Mouse (Mus musculus) right cerebral cortex, postnatal 36 days (tissue): Measurements from ENCODE around the gene Scn1b.

Experiments used
- DNase-seq, 2 experiments: peaks; one replicate each; pipeline ENCODE4 v3.0.0; 2022; ENCODE audit warnings: low spot score in 2 of 2, mixed read lengths in 1 of 2

Scn1b gene

DNA sequence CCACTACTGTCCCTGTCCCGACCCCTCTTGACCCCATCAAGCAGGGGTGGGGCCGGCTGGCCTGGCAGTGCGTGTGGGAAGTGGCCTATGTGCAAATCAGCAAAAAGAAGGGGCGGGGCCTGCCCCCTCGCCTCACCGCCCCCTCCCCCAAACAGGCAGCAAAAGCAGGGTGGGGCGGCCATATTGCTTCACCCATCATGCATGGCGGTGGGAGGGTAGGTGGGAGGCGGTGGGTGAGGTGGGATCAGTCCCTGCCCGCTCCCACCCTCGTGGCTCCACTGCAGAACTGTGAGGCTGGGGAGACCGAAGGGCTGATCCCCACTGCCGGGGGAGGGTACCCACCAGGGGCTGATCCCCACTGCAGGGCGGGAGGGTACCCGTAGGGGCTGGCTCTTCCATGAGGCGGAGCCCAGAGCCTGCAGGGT is 10.1 kb downstream of the Scn1b start:
- DNase-seq = no peak

DNA sequence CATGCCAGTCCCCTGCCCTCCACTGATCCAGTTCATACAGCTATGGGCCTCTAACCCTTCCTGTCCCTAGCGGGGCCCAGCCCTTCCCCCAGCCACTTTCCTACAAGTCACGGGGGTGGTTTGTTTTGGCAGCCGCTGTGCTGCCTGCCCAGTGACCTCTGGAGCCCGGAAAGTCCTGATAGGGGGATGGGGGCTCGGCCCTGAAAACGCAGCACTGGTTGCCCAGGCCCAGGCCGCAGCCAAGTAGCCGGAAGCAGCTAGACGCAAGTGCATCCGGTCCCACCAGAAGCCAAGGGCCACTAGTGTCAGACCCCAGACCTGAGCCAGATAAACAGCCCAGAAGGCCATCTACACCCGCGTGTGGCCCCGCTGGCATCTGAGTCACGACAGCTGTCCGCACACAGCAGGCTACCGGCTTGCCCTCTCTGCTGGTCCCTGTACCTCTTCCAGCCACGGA is 11.2 kb downstream of the Scn1b start:
- no peak for DNase-seq

DNA sequence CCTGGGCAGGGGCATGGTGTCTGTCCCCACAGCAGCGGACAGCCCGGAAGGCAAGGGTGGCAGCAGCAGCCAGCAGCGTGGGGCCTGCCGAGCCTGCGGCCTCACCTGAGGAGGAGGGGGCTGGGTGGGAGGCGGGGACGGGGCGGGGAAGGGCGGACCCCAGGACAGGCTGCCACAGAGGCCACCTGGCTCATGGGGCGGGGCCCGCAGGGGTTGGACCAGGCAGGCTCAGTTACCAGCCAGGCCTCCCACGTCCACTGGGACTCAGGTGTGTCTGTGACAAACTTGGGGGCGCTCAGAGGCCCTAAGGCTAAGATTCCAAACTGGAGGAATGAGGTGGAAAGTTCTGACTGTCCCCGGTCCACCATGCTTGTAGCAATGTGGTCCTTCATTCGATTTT is 11.6 kb downstream of the Scn1b start, which contains the start of gene Hpn:
TSS of gene Hpn (minus strand) at position 109 of the 400 bp plus-strand sequence.
- no peak for DNase-seq

DNA sequence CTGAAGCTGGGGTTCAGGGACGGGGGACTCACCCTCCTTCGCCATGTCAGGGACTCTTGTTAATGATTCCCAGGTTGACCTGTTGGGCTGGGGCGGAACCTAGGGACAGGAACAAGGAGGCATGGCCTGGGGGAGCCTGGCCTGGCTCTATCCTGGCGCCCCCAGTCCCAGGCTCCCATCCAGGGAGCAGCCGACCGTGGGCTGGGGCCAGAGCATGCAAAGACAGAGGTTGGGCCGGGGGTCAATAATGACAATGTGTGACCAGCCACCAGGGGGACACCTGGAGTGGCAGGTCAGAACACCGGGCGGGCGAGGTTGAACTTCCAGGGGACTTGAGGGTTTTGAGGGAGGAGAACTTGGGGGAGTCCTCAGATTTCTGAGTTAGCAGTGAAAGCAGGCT is 12.2 kb downstream of the Scn1b start:
- no peak for DNase-seq

DNA sequence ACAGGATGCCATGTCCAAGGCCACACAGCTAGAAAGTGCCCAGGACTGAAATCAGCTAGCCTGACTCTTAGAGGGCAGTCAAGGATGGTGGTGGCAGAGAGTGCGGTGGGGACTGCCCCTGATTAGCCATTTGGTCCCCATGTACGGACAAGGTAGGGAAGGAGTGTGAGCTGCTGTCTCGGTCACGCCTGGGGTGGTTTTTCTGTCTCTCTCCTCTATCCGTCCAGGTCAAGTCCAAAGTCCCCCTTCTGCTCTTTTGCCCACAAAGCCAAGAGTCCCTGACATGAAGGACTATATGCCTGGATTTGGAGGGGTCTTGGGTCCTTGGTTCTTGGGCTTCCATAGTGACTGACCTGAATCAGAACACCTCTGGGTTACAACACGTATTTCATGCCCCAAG is 13.0 kb downstream of the Scn1b start:
- DNase-seq = no peak

DNA sequence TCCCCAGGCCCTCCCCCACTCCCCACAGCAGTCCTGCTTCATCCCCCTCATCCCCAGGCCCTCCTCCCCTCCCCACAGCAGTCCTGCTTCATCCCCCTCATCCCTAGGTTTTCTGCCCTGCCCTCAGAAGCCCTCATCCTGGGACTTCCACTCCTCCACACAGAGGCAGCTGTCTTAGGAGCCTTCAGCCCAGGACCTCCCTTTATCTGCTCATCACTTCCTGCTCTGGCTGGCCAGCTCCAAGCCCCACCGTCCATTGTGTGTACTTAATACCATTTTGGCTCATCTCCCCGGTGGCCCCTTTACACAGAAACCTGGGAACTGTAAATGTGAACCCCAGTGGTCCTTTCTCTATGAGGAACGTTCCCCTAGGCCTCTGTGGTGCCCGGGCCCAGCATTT is 14.8 kb downstream of the Scn1b start:
- DNase-seq = no peak

DNA sequence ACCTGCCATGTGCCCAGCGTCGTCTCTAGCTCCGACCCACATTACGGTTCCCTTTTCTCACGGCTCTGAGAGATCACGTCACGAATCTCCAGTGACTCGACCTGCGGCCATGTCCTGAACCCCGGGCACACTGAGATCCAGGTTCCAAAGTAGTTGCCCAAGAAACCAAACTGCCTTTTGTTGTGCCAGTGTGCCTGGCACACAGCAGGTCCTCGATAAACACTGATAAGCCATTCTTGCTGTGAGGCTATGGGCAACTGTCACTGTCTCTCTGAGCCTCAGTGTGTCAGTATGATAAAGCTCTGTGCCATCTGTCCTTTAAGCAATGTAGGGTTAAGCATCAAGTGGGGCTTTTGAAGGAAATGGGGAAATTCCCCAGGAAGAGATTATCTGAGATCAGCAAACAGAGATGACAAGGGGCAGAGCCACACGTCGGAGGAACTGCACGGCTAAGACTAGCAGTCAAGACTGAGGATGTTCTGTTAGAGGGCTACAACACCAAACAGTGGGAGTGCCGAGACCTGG is 15.9 kb downstream of the Scn1b start:
- DNase-seq = no peak

DNA sequence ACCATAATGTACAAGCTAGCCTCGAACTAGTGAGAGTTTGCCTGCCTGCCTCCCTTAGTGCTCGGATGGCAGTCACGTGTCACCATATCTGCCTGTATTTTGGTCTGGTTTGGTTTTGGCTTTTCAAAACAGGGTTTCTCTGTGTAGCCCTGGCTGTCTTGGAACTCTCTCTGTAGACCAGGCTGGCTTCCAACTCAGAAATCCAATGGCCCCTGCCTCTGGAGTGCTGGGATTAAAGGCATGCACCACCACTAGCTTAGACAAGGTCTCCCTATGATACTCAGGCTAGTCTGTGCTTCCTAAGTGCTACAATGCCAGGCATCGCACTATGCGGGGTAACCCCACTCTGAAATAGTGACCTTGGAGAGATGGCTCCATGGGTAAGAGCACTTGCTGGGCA is 17.0 kb downstream of the Scn1b start:
- DNase-seq = no peak

DNA sequence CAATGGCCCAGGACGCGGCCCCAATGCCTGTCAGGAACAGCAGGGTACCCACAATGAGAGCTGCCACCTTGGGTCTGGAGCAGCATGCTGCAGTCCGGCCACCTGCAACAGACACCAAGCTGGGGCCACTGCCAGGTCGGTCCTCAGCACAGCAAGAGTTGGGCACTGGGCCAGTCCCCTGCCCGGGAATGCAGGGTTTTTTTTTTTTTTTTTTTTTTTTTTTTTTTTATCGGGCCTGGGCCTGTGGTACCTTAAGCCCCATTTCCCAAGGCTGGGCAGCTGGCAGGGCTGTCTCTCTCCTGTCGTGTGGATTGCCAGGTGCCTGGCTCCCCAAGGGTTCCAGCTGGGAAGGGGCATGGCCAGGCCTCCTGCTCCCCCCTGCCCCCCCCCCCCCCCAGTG is 17.7 kb downstream of the Scn1b start:
- no peak for DNase-seq

DNA sequence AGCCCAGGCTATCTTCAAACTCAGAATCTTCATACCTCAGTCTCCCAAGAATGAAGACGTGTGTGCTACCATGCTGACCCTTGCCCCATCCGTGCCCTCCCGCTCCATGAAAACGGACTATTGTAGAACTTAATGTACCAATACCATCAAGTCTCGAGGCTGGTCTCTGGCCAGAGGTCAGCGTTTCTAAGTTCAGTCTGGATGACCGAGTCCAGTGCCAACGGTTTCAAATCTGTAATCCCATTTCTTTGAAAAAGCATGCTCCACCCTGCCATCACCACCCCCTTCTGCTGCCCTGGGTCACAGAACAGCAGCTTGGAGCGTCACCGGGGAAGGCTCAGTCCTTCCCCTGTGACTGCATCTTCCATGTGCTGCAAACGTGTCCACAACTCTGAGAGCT is 19.0 kb downstream of the Scn1b start:
- no peak for DNase-seq

DNA sequence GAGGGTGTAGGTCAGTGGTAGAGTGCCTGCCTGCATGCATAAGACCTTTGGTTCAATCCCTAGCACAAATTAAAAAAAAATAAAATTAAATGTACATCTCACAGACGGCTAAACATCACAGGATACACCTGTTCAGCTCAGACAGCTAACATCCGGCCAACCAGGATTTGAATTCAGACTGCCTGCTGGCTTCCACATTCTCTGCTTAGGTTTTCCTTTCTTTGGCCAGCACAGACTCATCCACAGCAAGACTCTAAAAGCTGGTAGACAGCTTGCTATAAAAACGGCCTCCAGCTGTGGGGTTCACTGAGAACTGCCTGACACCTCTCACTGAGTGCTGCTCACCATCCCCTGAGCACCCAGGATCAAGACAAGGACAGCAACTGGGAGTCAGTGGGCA is 20.6 kb downstream of the Scn1b start:
- DNase-seq = no peak

DNA sequence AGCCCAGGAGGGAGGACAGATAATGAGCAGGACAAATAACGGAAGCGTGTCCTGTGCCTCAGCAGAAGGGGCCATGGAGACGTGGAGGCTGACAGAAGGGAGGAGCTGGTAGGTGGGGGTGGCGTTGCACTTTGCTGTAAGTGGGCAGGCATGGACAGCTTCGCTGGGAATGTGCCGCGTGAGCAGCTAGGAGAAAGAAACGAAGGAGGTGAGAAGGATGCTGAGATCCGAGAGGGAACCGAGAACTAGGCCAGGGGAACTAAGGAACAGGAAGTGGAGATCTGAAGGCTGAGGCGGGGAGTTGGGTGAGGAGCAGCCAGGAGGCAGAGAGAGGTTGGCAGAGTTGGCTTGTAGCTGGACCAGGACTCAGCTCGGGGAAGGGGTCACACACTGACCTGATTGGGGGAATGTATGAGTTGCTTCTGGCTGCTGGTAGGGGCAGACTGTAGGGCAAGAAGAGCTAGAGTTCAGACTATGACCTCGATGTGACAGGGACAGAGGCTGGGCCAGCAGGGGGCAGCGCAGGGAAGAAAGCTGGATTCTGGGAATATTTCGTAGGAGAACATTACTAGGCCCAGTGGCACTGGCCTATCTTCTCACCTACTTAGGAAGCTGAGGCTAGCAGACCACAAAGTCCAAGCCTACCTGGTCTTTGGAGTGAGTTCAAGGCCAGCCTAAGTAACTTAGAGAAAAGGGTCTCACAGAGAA is 21.6 kb downstream of the Scn1b start:
- peak in 1 of 2 experiments; percentile 80 for DNase-seq

DNA sequence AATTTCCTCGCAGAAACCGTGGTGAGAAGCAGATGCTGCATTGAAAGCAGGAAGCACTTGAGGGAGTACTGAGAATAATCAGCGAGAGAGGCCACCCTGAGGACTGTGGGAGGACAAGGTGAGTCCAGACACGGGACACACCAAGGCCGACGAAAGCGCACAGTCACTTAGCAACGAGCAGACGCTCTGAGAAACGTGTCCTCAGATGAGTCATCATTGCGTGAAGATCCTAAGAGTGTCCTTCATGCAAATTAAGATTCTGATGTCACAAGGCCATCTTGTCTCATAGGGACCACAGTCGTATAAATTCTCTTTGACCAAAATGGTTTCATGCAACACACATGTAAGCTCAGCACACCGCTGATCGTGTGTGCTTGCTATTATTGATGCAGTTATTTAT is 26.0 kb downstream of the Scn1b start:
- DNase-seq = no peak

DNA sequence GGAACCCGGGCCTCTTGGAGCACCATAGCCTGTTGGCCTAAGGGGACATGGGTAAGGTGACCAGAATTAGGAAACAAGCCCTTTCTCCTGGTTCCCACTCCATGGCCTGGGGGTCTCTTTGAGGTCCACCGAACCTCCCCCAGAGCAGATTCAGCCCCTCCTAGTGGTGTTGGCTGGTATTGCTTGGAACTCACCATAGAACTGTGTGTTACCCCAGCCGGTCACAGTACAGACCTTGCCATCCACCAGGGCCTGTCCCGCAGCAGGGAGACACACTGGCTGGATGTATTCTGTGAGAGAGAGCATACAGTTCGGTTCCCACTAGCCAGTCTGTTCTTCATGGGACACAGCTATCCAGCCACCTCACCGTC is 27.2 kb downstream of the Scn1b start:
- no peak for DNase-seq

DNA sequence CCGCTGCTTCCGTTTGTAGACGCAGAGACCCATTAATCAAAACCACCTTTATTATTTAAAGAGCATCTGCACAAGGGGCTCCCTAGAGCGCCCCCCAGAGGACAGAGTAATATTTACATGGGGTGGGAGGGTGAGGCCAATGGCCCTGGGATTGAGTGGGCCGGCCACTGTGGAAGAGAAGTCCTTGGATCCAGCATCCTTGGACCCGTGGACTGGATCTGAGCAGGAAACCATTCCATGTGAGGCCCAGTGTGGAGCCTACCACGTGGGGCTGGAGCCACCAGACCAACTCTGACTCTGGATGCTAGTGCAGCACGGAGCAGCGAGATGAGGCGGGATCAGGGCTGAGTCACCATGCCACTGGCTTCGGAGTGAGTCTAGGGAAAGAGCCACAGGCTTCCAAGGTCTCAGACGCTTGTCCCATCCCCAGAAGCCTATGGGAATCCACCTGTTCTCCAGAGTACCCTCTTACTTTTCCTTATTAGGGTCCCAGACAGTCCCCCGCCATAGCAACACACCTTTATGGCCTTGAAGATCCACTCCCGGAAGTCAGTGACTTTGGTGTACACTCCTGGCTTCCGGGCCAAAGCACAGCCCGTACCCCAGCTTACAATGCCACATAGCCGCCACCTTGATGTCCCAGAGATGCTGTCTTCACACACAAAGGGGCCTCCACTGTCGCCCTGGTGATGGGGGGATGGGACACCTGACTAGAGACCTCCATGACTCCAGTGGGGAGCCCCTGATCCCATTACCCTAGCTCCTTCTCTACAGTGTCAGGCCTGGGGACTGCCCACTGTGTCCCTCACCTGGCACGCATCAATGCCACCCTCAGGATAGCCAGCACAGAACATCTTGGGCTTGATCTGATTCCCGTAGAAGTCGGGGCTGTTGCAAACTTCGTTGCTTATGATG is 27.8 kb downstream of the Scn1b start:
- no peak for DNase-seq

DNA sequence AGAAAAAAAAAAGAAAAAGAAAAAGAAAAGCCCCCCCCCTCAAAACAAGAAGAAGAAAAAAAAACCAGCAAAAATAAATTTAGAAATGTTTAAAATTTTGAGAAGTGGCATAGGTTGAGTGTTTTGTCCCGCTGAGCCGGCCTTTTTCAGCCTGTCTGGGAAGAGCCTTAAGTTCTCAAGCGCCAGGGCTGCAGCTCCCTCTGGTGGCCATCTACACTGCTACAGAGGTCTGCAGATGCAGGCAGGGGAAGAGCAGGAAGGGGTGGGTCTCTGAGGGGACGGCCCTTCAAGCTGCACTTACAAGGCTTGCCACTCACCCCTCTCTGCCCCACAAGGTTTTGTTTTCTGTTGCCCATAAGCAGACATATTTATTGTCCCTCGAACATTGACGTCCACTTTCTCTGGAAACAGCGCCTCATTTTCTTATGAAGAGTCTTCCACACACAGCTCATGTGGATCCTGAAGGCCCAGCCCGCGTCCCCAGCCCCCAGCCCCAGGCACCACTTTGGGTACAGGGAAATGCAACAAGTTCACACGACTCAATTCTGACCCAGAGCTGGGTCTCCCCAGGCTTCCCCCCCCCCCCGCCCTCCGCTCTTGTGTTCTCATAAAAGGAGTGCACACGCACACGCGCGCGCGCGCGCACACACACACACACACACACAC is 29.1 kb downstream of the Scn1b start:
- peak; percentile 81 to 83 for DNase-seq

DNA sequence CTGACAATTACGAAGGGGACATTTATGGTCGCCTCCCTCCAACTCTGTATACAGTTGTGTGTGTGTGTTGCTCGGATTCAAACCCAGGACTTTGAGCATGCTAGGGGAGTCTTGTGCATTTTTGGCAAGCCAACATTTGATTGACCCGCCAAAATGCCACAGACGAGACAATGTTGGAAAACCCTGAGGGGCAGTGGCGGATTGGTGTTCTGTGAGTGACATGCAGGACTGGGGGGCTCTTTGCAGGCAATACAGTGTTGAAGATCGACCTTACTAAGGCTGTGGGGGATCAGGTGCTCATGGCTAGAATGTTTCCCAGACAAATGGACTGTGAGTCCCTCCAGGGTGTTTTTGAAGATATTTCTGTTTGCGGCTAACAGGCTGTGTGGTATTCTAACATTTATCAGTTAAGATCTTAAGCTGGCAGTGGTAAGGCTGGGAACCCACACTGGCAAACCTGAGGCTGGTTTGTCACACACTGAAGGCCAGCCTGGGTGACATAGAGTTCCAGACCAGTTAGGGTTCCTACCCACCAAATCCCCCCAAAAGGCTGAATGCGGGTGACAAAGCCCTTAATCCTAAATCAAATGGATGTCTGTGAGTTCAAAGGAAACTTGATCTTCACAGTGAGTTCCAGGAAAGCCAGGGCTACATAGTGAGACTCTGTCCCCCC is 29.8 kb downstream of the Scn1b start:
- no peak for DNase-seq

DNA sequence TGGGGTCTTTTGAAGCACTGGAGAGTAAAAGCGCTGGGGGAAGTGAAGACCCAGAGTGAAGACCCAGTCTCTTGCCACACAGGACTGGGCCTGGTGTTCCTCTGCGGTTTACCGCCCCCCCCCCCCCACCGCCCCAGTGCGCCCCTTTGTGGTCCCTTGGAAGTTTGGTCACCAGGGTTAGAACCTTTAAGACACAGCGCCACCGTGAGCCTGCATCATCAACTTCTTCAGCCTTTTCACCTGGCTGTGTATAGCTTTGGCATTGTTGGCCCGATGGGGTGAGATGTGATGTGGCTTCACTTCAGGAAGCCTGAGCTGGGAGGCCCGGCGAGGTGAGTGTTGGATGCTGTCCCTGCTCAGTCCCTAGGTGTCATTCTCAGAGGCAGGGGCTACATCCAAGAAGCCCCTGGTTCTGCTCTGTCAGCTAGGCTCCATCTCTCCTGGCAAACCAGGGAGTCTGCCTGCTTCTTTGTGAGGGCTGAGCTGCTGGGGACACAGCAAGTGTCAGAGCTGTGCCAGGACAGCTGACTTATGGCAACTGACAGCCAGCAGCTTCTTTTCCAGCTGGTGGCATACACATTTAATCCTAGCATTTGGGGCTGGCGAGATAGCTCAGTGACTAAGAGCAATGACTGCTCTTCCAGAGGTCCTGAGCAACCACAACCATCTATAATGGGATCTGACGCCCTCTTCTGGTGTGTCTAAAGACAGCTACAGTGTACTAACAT is 31.9 kb downstream of the Scn1b start:
- DNase-seq = no peak

DNA sequence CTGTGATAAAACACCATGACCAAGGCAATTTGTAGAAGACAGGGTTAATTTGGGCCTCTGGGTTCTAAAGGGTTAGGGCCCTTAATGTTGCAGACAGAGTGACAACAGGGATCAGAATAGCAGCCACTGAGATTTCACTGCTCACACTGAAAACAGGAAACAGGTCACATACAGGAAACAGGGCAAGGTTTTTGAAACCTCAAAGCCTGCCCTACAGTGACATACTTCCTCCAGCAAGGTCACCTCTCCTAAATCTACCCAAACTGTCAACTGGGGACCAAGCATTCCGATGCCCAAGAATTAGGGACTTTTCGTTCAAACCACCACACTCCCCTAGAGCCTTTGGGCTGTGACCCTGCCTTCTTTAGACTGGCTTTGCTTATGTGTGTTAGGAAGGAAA is 37.1 kb downstream of the Scn1b start:
- no peak for DNase-seq

DNA sequence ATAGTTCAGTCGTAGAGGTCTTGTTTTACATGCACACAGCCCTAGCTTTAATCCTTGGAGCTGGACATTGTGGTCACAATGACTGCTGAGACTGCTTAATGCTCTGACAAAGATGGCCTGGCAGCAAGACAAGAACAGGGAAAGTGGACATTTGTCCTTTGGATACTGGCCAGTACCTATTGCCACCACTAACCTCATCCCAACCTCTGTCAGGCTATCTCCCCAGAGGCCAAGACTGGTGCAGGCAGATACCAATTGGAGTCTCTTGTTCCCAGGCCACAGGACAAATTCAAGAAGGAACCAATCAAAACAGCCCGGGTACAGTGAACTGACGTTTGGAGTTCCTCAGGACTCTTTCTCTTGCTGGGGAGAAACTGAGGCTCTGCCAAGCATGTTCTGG is 38.6 kb downstream of the Scn1b start:
- no peak for DNase-seq

DNA sequence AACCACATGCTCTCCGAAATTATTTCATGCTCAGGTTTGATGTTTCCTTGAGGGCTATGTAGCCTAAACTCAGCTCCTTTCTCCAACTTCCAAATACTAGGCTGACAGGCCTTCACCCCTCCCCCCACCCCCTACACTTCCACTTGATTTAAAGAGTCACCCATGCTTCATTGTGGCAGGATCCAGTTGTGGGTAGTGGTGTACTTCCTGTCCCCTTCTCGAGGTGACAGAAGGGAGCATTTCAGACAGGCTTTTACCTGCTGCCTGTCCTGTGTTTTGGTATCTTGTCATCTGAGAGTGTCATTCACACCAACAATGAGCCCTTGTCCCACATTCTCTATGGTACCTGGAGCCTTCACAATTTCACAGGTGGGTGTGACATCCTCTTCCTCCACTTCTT is 39.5 kb downstream of the Scn1b start:
- DNase-seq = no peak
